Mouse (Mus musculus) megakaryocyte, adult 5-6 weeks (primary cell): ENCODE results near the gene Mtrex. TPM values are rescaled to one million over a fixed set of nuclear protein-coding genes. Genes with fewer than 3 reads are reported as not detected.

Source experiments
- ATAC-seq: 2 replicates; pipeline ENCODE4 v1.8.0; 2016; ENCODE audit warnings: mild to moderate bottlenecking, inconsistent platforms; ENCODE audit not compliant: poor library complexity, severe bottlenecking
- total RNA-seq, 2 experiments: library from RNA; stranded (forward) in 1 of 2; stranded (reverse) in 1 of 2; fragments of 153-499, 151-499 nt in 1 of 2; fragments of 221-1000, 200-1000 nt in 1 of 2; gene quantifications; 2 replicates each; pipeline versions ENCODE4 v1.2.3 to v1.2.4; 2015 to 2017

The Mtrex gene
- total RNA-seq, 2 experiments from 2014 or later = 47.3 to 47.5 TPM

- ATAC-seq = no peak
Observed at GRCm38 (mm10) chr13:112832589-112832988, 94.6 kb downstream of the Mtrex start.

GRCm38 (mm10) chr13:112829619-112830018, 97.6 kb downstream of the Mtrex start:
- no peak for ATAC-seq

- no peak for ATAC-seq
Observed at GRCm38 (mm10) chr13:112825479-112825878, 101.7 kb downstream of the Mtrex start.

- ATAC-seq = no peak
Observed at GRCm38 (mm10) chr13:112823911-112824648, 103.1 kb downstream of the Mtrex start.

- ATAC-seq = no peak
Observed at GRCm38 (mm10) chr13:112823236-112823910, 103.8 kb downstream of the Mtrex start.

- no peak for ATAC-seq
Observed at GRCm38 (mm10) chr13:112822413-112822812, 104.8 kb downstream of the Mtrex start.

- ATAC-seq = no peak
Observed at GRCm38 (mm10) chr13:112818125-112818524, 109.1 kb downstream of the Mtrex start.

Other genes starting within 250 kb of the Mtrex start
- gene Plpp1, start 126.6 kb downstream of the Mtrex start, total RNA-seq (2015) = 1.1 TPM in 2 replicates
- 0.26 and 1.5 TPM in 2 replicates for gene Plpp1, start 126.6 kb downstream of the Mtrex start, total RNA-seq (2017)
- 9.9 and 12.0 TPM in 2 replicates for gene Dhx29, start 56 bp upstream of the Mtrex start, total RNA-seq (2015)
- gene Dhx29, start 56 bp upstream of the Mtrex start, total RNA-seq (2017) = 14.7 and 14.9 TPM in 2 replicates
- 2.8 and 4.7 TPM in 2 replicates for gene Ccno, start 60.4 kb upstream of the Mtrex start, total RNA-seq (2015)
- 4.1 and 5.9 TPM in 2 replicates for gene Ccno, start 60.4 kb upstream of the Mtrex start, total RNA-seq (2017)
- not detected in 2 replicates for gene Mcidas, start 66.4 kb upstream of the Mtrex start, total RNA-seq (2015)
- not detected in 2 replicates for gene Mcidas, start 66.4 kb upstream of the Mtrex start, total RNA-seq (2017)
- not detected in 2 replicates for gene Cdc20b, start 107.7 kb upstream of the Mtrex start, total RNA-seq (2015)
- gene Cdc20b, start 107.7 kb upstream of the Mtrex start, total RNA-seq (2017) = not detected in 2 replicates
- gene Gpx8, start 119.0 kb upstream of the Mtrex start, total RNA-seq (2015) = 0.85 TPM in 1 of 2 replicates, not detected in the other
- gene Gpx8, start 119.0 kb upstream of the Mtrex start, total RNA-seq (2017) = 1.9 TPM in 1 of 2 replicates, not detected in the other
- gene Gzma, start 173.6 kb upstream of the Mtrex start, total RNA-seq (2015) = 14.6 and 29.7 TPM in 2 replicates
- gene Gzma, start 173.6 kb upstream of the Mtrex start, total RNA-seq (2017) = 20.3 and 49.5 TPM in 2 replicates